Mouse (Mus musculus): ENCODE measurements around the gene Olfr603. TPM values are rescaled to one million over a fixed set of nuclear protein-coding genes. Genes with fewer than 3 reads are reported as not detected.
"Not testable (repeated sequence)": the region's sequence is repeated elsewhere in the genome, so short reads cannot be mapped to it uniquely, and the experiment has no call there.

The Olfr603 gene
- polyA plus RNA-seq (2014; fragmentation: Nextera tagmentation; extraction: Ambion mirVana): not detected in 2 replicates

DNA sequence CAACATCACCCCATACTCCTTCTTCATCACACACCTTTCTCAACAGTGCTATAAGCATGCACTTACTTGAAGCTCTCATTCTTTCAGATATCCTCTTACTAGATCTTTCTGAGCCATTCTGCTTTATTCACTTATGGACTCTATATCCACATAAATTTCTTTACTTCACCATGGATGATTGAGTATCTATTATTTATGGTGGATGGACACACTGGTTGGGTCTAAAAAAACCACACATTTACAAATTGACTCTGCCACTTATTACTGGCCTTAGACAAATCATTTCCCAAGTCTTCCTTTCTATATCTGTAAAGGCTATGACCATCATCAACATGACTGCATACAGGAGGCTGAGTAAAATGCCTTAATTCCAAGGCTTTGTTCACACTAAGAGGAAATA lies at the start of gene Olfr603:
Gene Olfr603 (minus strand): TSS at position 101 of the 400 bp plus-strand sequence.
- ATAC-seq (ENCODE audit: low FRiP score): no peak
- no peaks in the 10 kb centered on the region for H3K36me3 ChIP-seq (replicated peaks; ENCODE audit: control insufficient read depth, insufficient read depth)

GRCm38 (mm10) chr7:103414772-103415171 lies 28.8 kb upstream of the Olfr603 start, which contains the start of gene Usp17lc:
Gene Usp17lc (plus strand): TSS chr7:103415072.
- H3K27me3 ChIP-seq (ENCODE audit: control insufficient read depth, insufficient read depth, low read length); H3K4me1 ChIP-seq (replicated peaks; ENCODE audit: control insufficient read depth, insufficient read depth, low read length); H3K36me3 ChIP-seq (replicated peaks; ENCODE audit: control insufficient read depth, insufficient read depth); ATAC-seq (ENCODE audit: low FRiP score); H3K9me3 ChIP-seq (ENCODE audit: control insufficient read depth, low read length); H3K4me3 ChIP-seq (replicated peaks; ENCODE audit: low read length); DNase-seq (ENCODE audit: low spot score); H3K27ac ChIP-seq; H3K4me2 ChIP-seq (replicated peaks); H3K9ac ChIP-seq: not testable (repeated sequence)
- 78% methylated on average over 1 of the region's 1 CpGs for WGBS

More for the DNA sequence above, at the start of gene Olfr603:
- no peaks in the 10 kb centered on the region for H3K9me3 ChIP-seq (ENCODE audit: control insufficient read depth, low read length)
- no peak within 1 kb of the TSS for H3K9ac ChIP-seq
- H3K4me2 ChIP-seq (replicated peaks): no peak within 1 kb of the TSS
- DNase-seq (ENCODE audit: low spot score): no peak
- H3K27me3 ChIP-seq (ENCODE audit: control insufficient read depth, insufficient read depth, low read length): no peaks in the 10 kb centered on the region
- H3K27ac ChIP-seq: no peak within 1 kb of the TSS
- H3K4me1 ChIP-seq (replicated peaks; ENCODE audit: control insufficient read depth, insufficient read depth, low read length): no peaks in the 10 kb centered on the region
- no peak within 1 kb of the TSS for H3K4me3 ChIP-seq (replicated peaks; ENCODE audit: low read length)

GRCm38 (mm10) chr7:103406521-103407055 lies 20.6 kb upstream of the Olfr603 start:
- WGBS: 72% methylated on average over 3 of the region's 3 CpGs
- H3K27ac ChIP-seq; H3K27me3 ChIP-seq (ENCODE audit: control insufficient read depth, insufficient read depth, low read length); H3K4me1 ChIP-seq (replicated peaks; ENCODE audit: control insufficient read depth, insufficient read depth, low read length); H3K9me3 ChIP-seq (ENCODE audit: control insufficient read depth, low read length); H3K36me3 ChIP-seq (replicated peaks; ENCODE audit: control insufficient read depth, insufficient read depth); DNase-seq (ENCODE audit: low spot score); H3K4me2 ChIP-seq (replicated peaks); H3K4me3 ChIP-seq (replicated peaks; ENCODE audit: low read length); H3K9ac ChIP-seq; ATAC-seq (ENCODE audit: low FRiP score): not testable (repeated sequence)

DNA sequence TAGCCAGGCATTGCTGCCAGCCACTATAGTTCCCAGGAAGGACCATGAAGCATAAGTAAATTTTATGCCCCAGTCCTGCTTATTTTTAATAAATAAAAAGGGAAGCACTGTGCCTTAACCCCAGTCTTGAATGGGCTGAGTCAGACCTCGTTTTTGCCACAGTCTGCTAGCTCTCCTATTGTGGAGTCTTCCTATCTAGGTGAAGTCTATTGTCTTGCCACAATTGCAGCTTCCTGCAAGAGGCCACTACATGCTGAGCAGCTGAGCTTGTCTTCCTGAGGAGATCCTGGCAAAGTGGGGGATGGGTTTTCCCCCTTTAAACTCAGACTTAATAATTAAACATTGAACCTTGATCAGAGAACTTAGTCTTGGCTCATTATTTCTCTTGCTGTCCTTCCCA lies 13.0 kb upstream of the Olfr603 start:
- H3K27ac ChIP-seq: no peak overlapping the region
- H3K27me3 ChIP-seq (ENCODE audit: control insufficient read depth, insufficient read depth, low read length): no peaks in the 10 kb centered on the region
- H3K9ac ChIP-seq: no peak overlapping the region
- H3K36me3 ChIP-seq (replicated peaks; ENCODE audit: control insufficient read depth, insufficient read depth): no peaks in the 10 kb centered on the region
- no peak for ATAC-seq (ENCODE audit: low FRiP score)
- 3% methylated on average over 1 of the region's 1 CpGs for WGBS
- DNase-seq (ENCODE audit: low spot score): no peak
- H3K4me3 ChIP-seq (replicated peaks; ENCODE audit: low read length): no peak overlapping the region
- no peak overlapping the region for H3K4me2 ChIP-seq (replicated peaks)
- no peaks in the 10 kb centered on the region for H3K9me3 ChIP-seq (ENCODE audit: control insufficient read depth, low read length)
- H3K4me1 ChIP-seq (replicated peaks; ENCODE audit: control insufficient read depth, insufficient read depth, low read length): no peaks in the 10 kb centered on the region

DNA sequence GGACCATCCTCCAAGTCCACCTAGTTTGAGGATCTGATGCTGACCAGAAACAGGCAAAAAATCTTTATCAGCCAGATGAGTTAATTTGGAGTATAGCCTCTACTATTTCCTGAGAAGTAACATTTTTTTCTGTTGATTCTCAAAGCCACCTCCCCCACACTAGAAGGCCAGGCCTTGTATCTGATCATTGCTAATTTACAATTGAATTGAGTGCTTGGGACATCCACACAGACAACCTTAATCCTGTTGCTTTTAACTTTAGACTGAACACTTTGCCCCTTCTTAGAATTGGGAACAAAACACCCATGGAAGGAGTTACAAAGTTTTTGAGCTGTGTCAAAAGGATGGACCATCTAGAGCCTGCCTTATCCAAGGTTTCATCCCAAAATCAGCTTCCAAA lies 11.8 kb upstream of the Olfr603 start:
- H3K9ac ChIP-seq: no peak overlapping the region
- ATAC-seq (ENCODE audit: low FRiP score) (no peak), DNase-seq (ENCODE audit: low spot score) (no peak)
- no peak overlapping the region for H3K27ac ChIP-seq
- no peaks in the 10 kb centered on the region for H3K27me3 ChIP-seq (ENCODE audit: control insufficient read depth, insufficient read depth, low read length)
- H3K4me2 ChIP-seq (replicated peaks): no peak overlapping the region
- no peaks in the 10 kb centered on the region for H3K4me1 ChIP-seq (replicated peaks; ENCODE audit: control insufficient read depth, insufficient read depth, low read length)
- no peaks in the 10 kb centered on the region for H3K9me3 ChIP-seq (ENCODE audit: control insufficient read depth, low read length)
- no peaks in the 10 kb centered on the region for H3K36me3 ChIP-seq (replicated peaks; ENCODE audit: control insufficient read depth, insufficient read depth)
- H3K4me3 ChIP-seq (replicated peaks; ENCODE audit: low read length): no peak overlapping the region

DNA sequence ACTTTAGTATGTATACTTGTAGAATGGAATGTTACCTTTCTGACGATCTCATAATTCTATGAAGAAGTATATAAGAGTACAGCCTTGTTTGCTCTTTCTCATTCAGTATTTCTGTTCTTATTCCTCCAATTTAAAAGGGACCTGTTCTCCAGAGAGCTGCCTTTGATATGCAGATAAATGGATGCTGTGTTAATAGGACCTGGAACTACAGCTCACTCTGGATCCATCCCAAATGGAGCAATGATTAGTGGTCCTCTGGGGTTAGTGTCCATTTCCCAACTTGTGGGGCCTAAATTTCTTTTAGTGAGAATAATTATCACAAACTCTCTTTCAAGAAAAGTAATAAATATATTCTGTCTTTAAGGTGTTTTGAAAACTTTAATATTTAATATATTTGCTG lies 23.4 kb downstream of the Olfr603 start, which contains the start of gene Olfr601:
Gene Olfr601 (minus strand): TSS at position 101 of the 400 bp plus-strand sequence.
- H3K4me2 ChIP-seq (replicated peaks): no peak within 1 kb of the TSS
- no peaks in the 10 kb centered on the region for H3K27me3 ChIP-seq (ENCODE audit: control insufficient read depth, insufficient read depth, low read length)
- H3K9me3 ChIP-seq (ENCODE audit: control insufficient read depth, low read length): no peaks in the 10 kb centered on the region
- H3K4me3 ChIP-seq (replicated peaks; ENCODE audit: low read length): no peak within 1 kb of the TSS
- H3K9ac ChIP-seq: no peak within 1 kb of the TSS
- H3K4me1 ChIP-seq (replicated peaks; ENCODE audit: control insufficient read depth, insufficient read depth, low read length): no peaks in the 10 kb centered on the region
- DNase-seq (ENCODE audit: low spot score) (no peak), ATAC-seq (ENCODE audit: low FRiP score) (no peak)
- no peaks in the 10 kb centered on the region for H3K36me3 ChIP-seq (replicated peaks; ENCODE audit: control insufficient read depth, insufficient read depth)
- H3K27ac ChIP-seq: no peak within 1 kb of the TSS
- 90% methylated on average over 1 of the region's 1 CpGs for WGBS

DNA sequence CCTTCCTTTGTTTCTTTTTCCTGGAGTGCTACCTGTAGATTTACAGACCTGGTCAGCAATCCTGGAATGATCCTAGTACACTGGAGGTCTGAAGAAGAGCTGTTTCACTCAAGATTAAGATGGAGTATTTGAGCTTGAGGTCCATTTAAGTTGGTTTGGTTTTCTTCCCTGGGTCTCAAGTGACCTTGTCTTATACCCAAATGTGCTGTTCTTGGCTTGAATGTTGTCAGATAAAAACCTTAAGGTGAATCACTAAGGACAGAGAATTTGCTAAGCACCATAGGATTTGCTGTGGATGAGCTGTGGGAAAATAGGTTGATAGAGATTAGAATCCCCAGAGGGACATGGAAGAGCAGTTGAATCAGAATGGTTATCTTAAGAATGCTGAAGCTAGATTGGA lies 36.4 kb downstream of the Olfr603 start, which contains the start of gene Olfr600:
Gene Olfr600 (minus strand): TSS at position 101 of the 400 bp plus-strand sequence.
- Histone ChIP-seq H3K27ac (no peak within 1 kb of the TSS), H3K4me3 (replicated peaks; ENCODE audit: low read length) (no peak within 1 kb of the TSS), H3K36me3 (replicated peaks; ENCODE audit: control insufficient read depth, insufficient read depth) (no peaks in the 10 kb centered on the region), H3K9me3 (ENCODE audit: control insufficient read depth, low read length) (no peaks in the 10 kb centered on the region), H3K9ac (no peak within 1 kb of the TSS), H3K4me2 (replicated peaks) (no peak within 1 kb of the TSS), H3K27me3 (ENCODE audit: control insufficient read depth, insufficient read depth, low read length) (no peaks in the 10 kb centered on the region), H3K4me1 (replicated peaks; ENCODE audit: control insufficient read depth, insufficient read depth, low read length) (no peaks in the 10 kb centered on the region)
- no peak for DNase-seq (ENCODE audit: low spot score)
- no peak for ATAC-seq (ENCODE audit: low FRiP score)

GRCm38 (mm10) chr7:103335617-103336016 lies 50.4 kb downstream of the Olfr603 start, which contains the start of gene Olfr599:
Gene Olfr599 (plus strand): TSS chr7:103335917.
- Histone ChIP-seq H3K36me3 (replicated peaks; ENCODE audit: control insufficient read depth, insufficient read depth) (no peaks in the 10 kb centered on the region), H3K27me3 (ENCODE audit: control insufficient read depth, insufficient read depth, low read length) (no peaks in the 10 kb centered on the region), H3K9ac (no peak within 1 kb of the TSS), H3K4me3 (replicated peaks; ENCODE audit: low read length) (no peak within 1 kb of the TSS), H3K4me1 (replicated peaks; ENCODE audit: control insufficient read depth, insufficient read depth, low read length) (no peaks in the 10 kb centered on the region), H3K9me3 (ENCODE audit: control insufficient read depth, low read length) (no peaks in the 10 kb centered on the region), H3K27ac (no peak within 1 kb of the TSS), H3K4me2 (replicated peaks) (no peak within 1 kb of the TSS)
- ATAC-seq (ENCODE audit: low FRiP score): no peak
- WGBS: 83% methylated on average over 1 of the region's 1 CpGs
- DNase-seq (ENCODE audit: low spot score): no peak

Data from hindbrain, embryonic 14.5 days (tissue).